Mouse (Mus musculus) liver, embryonic 16.5 days (tissue): ENCODE measurements around the gene Frem2. TPM values are rescaled to one million over a fixed set of nuclear protein-coding genes. Genes with fewer than 3 reads are reported as not detected.

Experiments used
- ATAC-seq: fragments of 200-750 bp; cut with Nextera tagmentation; 2 replicates; pipeline ENCODE4 v1.8.0; 2017; ENCODE audit warnings: low read depth, mild to moderate bottlenecking, moderate number of reproducible peaks, moderate library complexity
- H3K27ac ChIP-seq: fragments of 300-500 bp; sonication (generic); 2 replicates; pipeline ENCODE4 v1.5.1; 2014; ENCODE audit warnings: mild to moderate bottlenecking, low read length
- H3K27me3 ChIP-seq: fragments of 300-500 bp; sonication (generic); 2 replicates; pipeline ENCODE4 v1.6.1; 2014; ENCODE audit warnings: low read depth, low read length, mixed read lengths; ENCODE audit not compliant: control insufficient read depth, insufficient read depth
- H3K36me3 ChIP-seq: fragments of 300-500 bp; sonication (generic); 2 replicates; pipeline ENCODE4 v1.6.1; 2014; ENCODE audit warnings: mild to moderate bottlenecking; ENCODE audit not compliant: control insufficient read depth, insufficient read depth
- H3K4me1 ChIP-seq: fragments of 300-500 bp; sonication (generic); 2 replicates; pipeline ENCODE4 v1.6.1; 2014; ENCODE audit warnings: low read depth, low read length, mixed read lengths; ENCODE audit not compliant: control insufficient read depth
- H3K4me2 ChIP-seq: fragments of 300-500 bp; sonication (generic); 2 replicates; pipeline ENCODE4 v1.6.1; 2014; ENCODE audit warnings: low read depth, low read length, mixed read lengths
- H3K4me3 ChIP-seq: fragments of 300-500 bp; sonication (generic); 2 replicates; pipeline ENCODE4 v1.5.1; 2014; ENCODE audit warnings: low read depth, mild to moderate bottlenecking, low read length
- H3K9ac ChIP-seq: fragments of 300-500 bp; sonication (generic); 2 replicates; pipeline ENCODE4 v1.6.1; 2014; ENCODE audit warnings: low read depth, low read length
- H3K9me3 ChIP-seq: fragments of 300-500 bp; sonication (generic); replicated peaks from 2 replicates; pipeline ENCODE4 v1.6.1; 2016; ENCODE audit warnings: low read length; ENCODE audit not compliant: control insufficient read depth
- WGBS: fragments of 180-500 bp; shearing (Covaris S2); extraction: QIAGEN DNeasy Blood & Tissue Kit; methylation state at CpG from one replicate; pipeline ENCODE4 v1.1.7; 2014; ENCODE audit not compliant: insufficient replicate concordance; 5-methylcytosine and 5-hydroxymethylcytosine counted together
- polyA plus RNA-seq: library from polyadenylated mRNA; unstranded; fragments of >200 nt; fragmentation: Nextera tagmentation; extraction: Ambion mirVana; gene quantifications from 2 replicates; pipeline ENCODE4 v1.2.1, GENCODE M21; 2015

The Frem2 gene
- polyA plus RNA-seq, 1 experiment from 2014 or later: 0.41 TPM

- H3K36me3 ChIP-seq: no peaks in the 10 kb centered on the region
- WGBS: 60% methylated on average over 6 of the region's 6 CpGs
- no peak overlapping the region for H3K4me2 ChIP-seq
- no peak overlapping the region for H3K27ac ChIP-seq
- no peak overlapping the region for H3K9ac ChIP-seq
- no peaks in the 10 kb centered on the region for H3K4me1 ChIP-seq
- ATAC-seq: no peak
- H3K4me3 ChIP-seq: no peak overlapping the region
- H3K9me3 ChIP-seq: no peaks in the 10 kb centered on the region
- no peaks in the 10 kb centered on the region for H3K27me3 ChIP-seq
Observed at GRCm38 (mm10) chr3:53502428-53502827, 154.7 kb downstream of the Frem2 start.

GRCm38 (mm10) chr3:53498351-53498905, 158.7 kb downstream of the Frem2 start:
- H3K9me3 ChIP-seq: no peaks in the 10 kb centered on the region
- H3K4me2 ChIP-seq: no peak overlapping the region
- no peaks in the 10 kb centered on the region for H3K27me3 ChIP-seq
- H3K4me1 ChIP-seq: no peaks in the 10 kb centered on the region
- H3K4me3 ChIP-seq: no peak overlapping the region
- WGBS: 60% methylated on average over 6 of the region's 6 CpGs
- H3K27ac ChIP-seq: no peak overlapping the region
- H3K36me3 ChIP-seq: no peaks in the 10 kb centered on the region
- ATAC-seq: no peak
- no peak overlapping the region for H3K9ac ChIP-seq

GRCm38 (mm10) chr3:53488353-53488752, 168.8 kb downstream of the Frem2 start, which contains the start of gene Stoml3:
Gene Stoml3, plus strand, starts transcription at chr3:53488653.
- no peaks in the 10 kb centered on the region for H3K36me3 ChIP-seq
- no peaks in the 10 kb centered on the region for H3K27me3 ChIP-seq
- H3K9me3 ChIP-seq: no peaks in the 10 kb centered on the region
- no peak for ATAC-seq
- H3K4me3 ChIP-seq: no peak within 1 kb of the TSS
- no peaks in the 10 kb centered on the region; the same call in 1 of the 2 replicates for H3K4me1 ChIP-seq
- no peak within 1 kb of the TSS for H3K4me2 ChIP-seq
- WGBS: 62% methylated on average over 6 of the region's 6 CpGs
- H3K9ac ChIP-seq: no peak within 1 kb of the TSS
- no peak within 1 kb of the TSS for H3K27ac ChIP-seq

- no peak overlapping the region for H3K9ac ChIP-seq
- no peaks in the 10 kb centered on the region; the same call in 1 of the 2 replicates for H3K4me1 ChIP-seq
- H3K4me2 ChIP-seq: no peak overlapping the region
- H3K4me3 ChIP-seq: no peak overlapping the region
- no peaks in the 10 kb centered on the region for H3K27me3 ChIP-seq
- peak; percentile 30; the same call in 1 of the 2 replicates for ATAC-seq
- WGBS: 32% methylated on average over 9 of the region's 9 CpGs
- H3K9me3 ChIP-seq: no peaks in the 10 kb centered on the region
- peaks cover 1% of the 10 kb centered on the region; the same call in 1 of the 2 replicates for H3K36me3 ChIP-seq
- no peak overlapping the region for H3K27ac ChIP-seq
Observed at GRCm38 (mm10) chr3:53486996-53487576, 170.1 kb downstream of the Frem2 start.

DNA sequence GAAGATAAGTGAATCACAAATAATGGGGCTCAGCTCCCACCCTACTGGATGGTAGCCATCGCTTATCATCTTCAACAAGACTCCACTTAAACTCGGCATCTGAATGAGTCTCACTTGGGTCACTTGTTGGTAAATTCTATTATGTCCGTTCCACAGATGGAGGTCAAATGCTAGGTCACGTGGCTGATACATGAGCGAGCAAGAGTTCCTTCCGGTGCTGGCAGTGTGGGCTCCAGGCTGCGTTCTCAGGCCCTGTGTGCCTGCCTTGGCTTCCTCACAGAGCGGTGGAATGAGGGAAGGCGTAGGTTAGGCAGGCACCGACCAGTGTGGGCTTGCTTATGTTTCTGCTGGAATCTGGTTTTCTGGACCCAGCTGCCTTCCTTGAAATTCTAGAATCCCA, 170.6 kb downstream of the Frem2 start:
- Histone ChIP-seq H3K9me3 (no peaks in the 10 kb centered on the region), H3K4me3 (no peak overlapping the region), H3K4me2 (no peak overlapping the region), H3K9ac (no peak overlapping the region), H3K27ac (no peak overlapping the region), H3K4me1 (no peaks in the 10 kb centered on the region; the same call in 1 of the 2 replicates), H3K27me3 (no peaks in the 10 kb centered on the region), H3K36me3 (peaks cover 5% of the 10 kb centered on the region; the same call in 1 of the 2 replicates)
- 46% methylated on average over 10 of the region's 10 CpGs for WGBS
- ATAC-seq: no peak

DNA sequence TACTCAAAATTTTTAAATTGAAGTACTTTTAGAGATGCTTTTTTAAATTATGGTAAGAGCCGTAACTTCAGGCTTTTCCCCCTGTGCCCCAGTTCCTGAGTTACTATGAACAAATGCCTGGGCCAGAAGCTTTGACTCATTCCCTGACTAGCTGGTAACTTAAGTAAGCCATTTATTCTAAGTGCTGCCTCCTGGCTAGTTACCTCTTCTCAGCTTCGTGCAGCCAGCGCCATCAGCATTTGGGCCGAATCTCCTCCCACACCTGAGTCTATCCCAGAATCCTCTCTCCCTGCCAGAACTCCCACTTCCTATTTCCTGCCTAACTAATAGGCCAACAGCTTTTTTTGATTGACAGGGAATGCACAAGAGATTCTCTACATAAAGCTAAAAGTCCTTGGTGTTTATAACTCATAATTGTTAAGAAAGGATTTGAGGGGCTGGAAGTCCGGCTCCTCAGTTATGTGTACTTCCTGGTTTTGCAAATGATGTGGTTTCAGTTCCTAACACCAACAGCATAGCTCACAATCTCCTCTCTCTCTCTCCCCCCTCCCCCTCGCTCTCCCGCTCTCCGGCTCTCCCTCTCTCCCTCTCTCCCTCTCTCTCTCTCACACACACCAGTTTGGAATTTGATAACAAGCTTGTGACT, 173.6 kb downstream of the Frem2 start:
- Histone ChIP-seq H3K4me2 (no peak overlapping the region), H3K4me3 (no peak overlapping the region), H3K27ac (no peak overlapping the region), H3K27me3 (no peaks in the 10 kb centered on the region), H3K9ac (no peak overlapping the region), H3K9me3 (no peaks in the 10 kb centered on the region), H3K4me1 (no peaks in the 10 kb centered on the region; the same call in 1 of the 2 replicates), H3K36me3 (peaks cover 5% of the 10 kb centered on the region; the same call in 1 of the 2 replicates)
- 52% methylated on average over 8 of the region's 8 CpGs for WGBS
- no peak for ATAC-seq

DNA sequence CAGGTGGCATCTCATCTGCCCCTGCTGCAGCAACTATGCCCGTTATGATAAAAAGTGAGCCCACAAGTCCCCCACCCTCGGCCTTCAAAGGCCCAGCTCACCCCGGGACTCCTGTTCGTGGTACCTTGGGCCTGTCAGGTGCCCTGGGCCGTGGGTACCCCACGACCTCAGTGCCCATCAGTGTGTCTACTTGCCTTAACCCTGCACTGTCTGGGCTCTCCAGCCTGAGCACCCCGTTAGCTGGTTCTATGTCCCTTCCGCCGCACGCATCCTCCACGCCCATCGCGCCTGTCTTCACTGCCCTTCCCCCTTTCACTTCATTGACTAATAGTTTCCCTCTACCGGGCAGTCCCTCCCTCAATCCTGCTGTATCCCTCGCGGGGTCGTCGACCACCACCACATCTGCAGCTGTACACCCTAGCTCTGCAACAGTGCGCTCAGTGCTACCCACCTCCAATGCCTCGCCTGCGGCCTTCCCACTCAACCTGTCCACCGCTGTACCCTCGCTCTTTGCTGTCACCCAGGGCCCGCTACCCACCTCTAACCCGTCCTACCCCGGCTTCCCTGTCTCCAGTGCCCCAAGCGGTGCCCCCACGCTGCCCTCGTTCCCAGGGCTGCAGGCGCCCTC, 178.6 kb downstream of the Frem2 start:
- no peak for ATAC-seq
- no peak overlapping the region for H3K4me3 ChIP-seq
- no peak overlapping the region for H3K27ac ChIP-seq
- no peak overlapping the region for H3K9ac ChIP-seq
- WGBS: 86% methylated on average over 30 of the region's 30 CpGs
- peaks cover 16% of the 10 kb centered on the region for H3K36me3 ChIP-seq
- H3K27me3 ChIP-seq: no peaks in the 10 kb centered on the region
- no peaks in the 10 kb centered on the region for H3K4me1 ChIP-seq
- H3K4me2 ChIP-seq: no peak overlapping the region
- H3K9me3 ChIP-seq: no peaks in the 10 kb centered on the region

DNA sequence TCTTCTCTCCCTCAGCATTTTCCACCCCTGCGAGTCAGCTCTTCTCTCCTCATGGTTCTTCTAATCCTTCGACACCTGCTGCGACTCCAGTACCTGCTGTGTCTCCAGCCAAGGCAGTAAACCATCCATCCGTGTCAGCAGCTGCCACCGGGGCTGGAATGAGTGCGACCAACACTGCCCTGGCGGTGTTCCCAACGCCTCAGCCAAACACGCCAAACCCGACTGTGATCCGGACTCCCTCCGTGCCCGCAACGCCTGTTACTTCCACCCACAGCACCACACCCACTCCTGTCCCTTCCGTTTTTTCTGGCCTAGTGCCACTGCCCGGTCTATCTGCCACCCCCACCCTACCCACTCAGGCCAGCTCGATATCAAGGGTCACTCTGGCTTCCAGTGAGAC, 179.7 kb downstream of the Frem2 start:
- no peak overlapping the region for H3K9ac ChIP-seq
- H3K4me3 ChIP-seq: no peak overlapping the region
- no peak for ATAC-seq
- H3K27me3 ChIP-seq: no peaks in the 10 kb centered on the region
- H3K9me3 ChIP-seq: no peaks in the 10 kb centered on the region
- 87% methylated on average over 17 of the region's 17 CpGs for WGBS
- H3K4me2 ChIP-seq: no peak overlapping the region
- H3K4me1 ChIP-seq: no peaks in the 10 kb centered on the region
- no peak overlapping the region for H3K27ac ChIP-seq
- H3K36me3 ChIP-seq: peaks cover 23% of the 10 kb centered on the region

DNA sequence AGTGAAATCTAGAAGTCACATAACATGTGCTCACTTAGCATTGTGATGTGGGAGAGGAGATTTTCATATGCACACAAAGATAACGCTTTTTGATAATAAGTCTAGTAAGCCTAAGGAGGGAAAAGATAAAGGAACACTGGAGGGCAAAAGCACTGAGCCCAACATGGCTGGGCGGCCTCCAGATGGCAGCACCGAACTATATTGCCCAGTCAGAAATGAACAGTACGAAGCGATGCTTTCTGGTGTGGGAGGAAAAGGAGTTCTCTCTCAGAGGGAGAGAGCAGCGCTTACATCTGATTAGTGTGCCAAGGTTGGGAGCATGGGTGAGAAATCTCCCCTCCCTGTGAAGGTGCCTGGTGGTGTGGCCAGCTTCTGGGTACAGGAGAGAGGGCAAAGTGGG, 181.3 kb downstream of the Frem2 start:
- WGBS: 40% methylated on average over 6 of the region's 6 CpGs

More for the DNA sequence above, 181.3 kb downstream of the Frem2 start:
- Histone ChIP-seq H3K9ac (no peak overlapping the region), H3K4me2 (no peak overlapping the region), H3K4me1 (no peaks in the 10 kb centered on the region), H3K9me3 (no peaks in the 10 kb centered on the region), H3K4me3 (no peak overlapping the region), H3K27me3 (no peaks in the 10 kb centered on the region), H3K36me3 (peaks cover 27% of the 10 kb centered on the region), H3K27ac (no peak overlapping the region)
- no peak for ATAC-seq
